Mouse (Mus musculus) CD8-positive naive resting alpha-beta T cell, adult 57 days (primary cell): ENCODE results near the gene Gm49366. TPM values are rescaled to one million over a fixed set of nuclear protein-coding genes. Genes with fewer than 3 reads are reported as not detected.

Source experiments
- total RNA-seq: library from RNA; stranded (reverse); gene quantifications from one replicate; pipeline ENCODE4 v1.2.4, GENCODE M21; 2023

The Gm49366 gene
- not detected for total RNA-seq

GRCm38 (mm10) chr12:84038691-84039111 is at the start of gene Gm49366:
Gene Gm49366 (plus strand): TSS chr12:84038935.

GRCm38 (mm10) chr12:84009171-84009965 is 29.4 kb upstream of the Gm49366 start, which contains the start of gene Acot1:
Gene Acot1 (plus strand): TSS chr12:84009490.

GRCm38 (mm10) chr12:84038241-84038640 is 494 bp upstream of the Gm49366 start, which contains the start of gene Acot4:
Gene Acot4 (plus strand): TSS chr12:84038379.

GRCm38 (mm10) chr12:84051937-84052474 is 13.3 kb downstream of the Gm49366 start, which contains the start of gene Acot3:
Gene Acot3 (plus strand): TSS chr12:84052144.

GRCm38 (mm10) chr12:84068986-84069385 is 30.3 kb downstream of the Gm49366 start, which contains the start of gene Acot5:
Gene Acot5 (plus strand): TSS chr12:84069325.

GRCm38 (mm10) chr12:84100604-84101492 is 62.1 kb downstream of the Gm49366 start, which contains the start of gene Acot6:
Gene Acot6 (plus strand): TSS chr12:84100654.

Other genes with a start within 250 kb of the Gm49366 start
- gene Numb, start 117.0 kb upstream of the Gm49366 start, total RNA-seq, result 71.5 TPM
- gene Riox1, start 88.3 kb upstream of the Gm49366 start, total RNA-seq, result 24.7 TPM
- not detected for gene Heatr4, start 54.1 kb upstream of the Gm49366 start, total RNA-seq
- gene Acot2, start 51.1 kb upstream of the Gm49366 start, total RNA-seq, result 57.0 TPM
- 10.5 TPM for gene Acot1, start 29.4 kb upstream of the Gm49366 start, total RNA-seq
- gene Acot4, start 556 bp upstream of the Gm49366 start, total RNA-seq, result not detected
- gene Acot3, start 13.2 kb downstream of the Gm49366 start, total RNA-seq, result not detected
- 0.40 TPM for gene Acot5, start 30.4 kb downstream of the Gm49366 start, total RNA-seq
- 2.8 TPM for gene Acot6, start 61.7 kb downstream of the Gm49366 start, total RNA-seq
- 1.2 TPM for gene Dnal1, start 75.4 kb downstream of the Gm49366 start, total RNA-seq
- gene Pnma1, start 109.6 kb downstream of the Gm49366 start, total RNA-seq, result 9.3 TPM
- gene Elmsan1, start 179.9 kb downstream of the Gm49366 start, total RNA-seq, result 131 TPM
- 18.7 TPM for gene Ptgr2, start 246.3 kb downstream of the Gm49366 start, total RNA-seq